Mouse (Mus musculus) hindbrain, embryonic 15.5 days (tissue): ENCODE data around the gene Vkorc1. TPM values are rescaled to one million over a fixed set of nuclear protein-coding genes. Genes with fewer than 3 reads are reported as not detected.
A peak's percentile ranks its signal among the peaks of the same experiment; 100 is the strongest.
"Not testable (repeated sequence)": the region's sequence is repeated elsewhere in the genome, so short reads cannot be mapped to it uniquely, and the experiment has no call there.

ENCODE experiments used
- ATAC-seq: fragments of 200-750 bp; cut with Nextera tagmentation; 2 replicates; pipeline ENCODE4 v1.8.0; 2017; ENCODE audit warnings: low read depth, moderate number of reproducible peaks, moderate TSS enrichment; ENCODE audit not compliant: low FRiP score
- H3K27ac ChIP-seq: fragments of 300-500 bp; sonication (generic); replicated peaks from 2 replicates; pipeline ENCODE4 v1.5.1; 2015; ENCODE audit warnings: mild to moderate bottlenecking, inconsistent platforms
- H3K27me3 ChIP-seq: fragments of 300-500 bp; sonication (generic); 2 replicates; pipeline ENCODE4 v1.6.1; 2015; ENCODE audit warnings: control low read depth, inconsistent platforms
- H3K36me3 ChIP-seq: fragments of 300-500 bp; sonication (generic); 2 replicates; pipeline ENCODE4 v1.6.1; 2015; ENCODE audit warnings: control low read depth, inconsistent platforms
- H3K4me1 ChIP-seq: fragments of 300-500 bp; sonication (generic); replicated peaks from 2 replicates; pipeline ENCODE4 v1.6.1; 2015; ENCODE audit warnings: control low read depth, inconsistent platforms
- H3K4me2 ChIP-seq: fragments of 300-500 bp; sonication (generic); 2 replicates; pipeline ENCODE4 v1.6.1; 2015; ENCODE audit warnings: moderate library complexity, mild to moderate bottlenecking, inconsistent platforms
- H3K4me3 ChIP-seq: fragments of 300-500 bp; sonication (generic); 2 replicates; pipeline ENCODE4 v1.5.1; 2015; ENCODE audit warnings: mild to moderate bottlenecking, inconsistent platforms
- H3K9ac ChIP-seq: fragments of 300-500 bp; sonication (generic); 2 replicates; pipeline ENCODE4 v1.6.1; 2015; ENCODE audit warnings: inconsistent platforms
- H3K9me3 ChIP-seq: fragments of 300-500 bp; sonication (generic); 2 replicates; pipeline ENCODE4 v1.6.1; 2016; ENCODE audit warnings: control low read depth, inconsistent platforms
- WGBS: fragments of 180-500 bp; shearing (Covaris S2); methylation state at CpG from one replicate; pipeline ENCODE4 v1.1.7; 2015; 5-methylcytosine and 5-hydroxymethylcytosine counted together
- polyA plus RNA-seq: library from polyadenylated mRNA; unstranded; fragments of >200 nt; fragmentation: Nextera tagmentation; extraction: Ambion mirVana; gene quantifications from 2 replicates; pipeline ENCODE4 v1.2.1, GENCODE M21; 2015

The Vkorc1 gene
- polyA plus RNA-seq, result 69.6 and 71.5 TPM in 2 replicates

GRCm38 (mm10) chr7:127895442-127895841 is at the start of gene Vkorc1, which contains the start of gene Gm21974:
Vkorc1 (minus strand) TSS chr7:127895617.
Gm21974 (minus strand) TSS chr7:127895454.
- Histone ChIP-seq H3K27me3 (no peaks in the 10 kb centered on the region), H3K9me3 (no peaks in the 10 kb centered on the region), H3K36me3 (peaks cover 10% of the 10 kb centered on the region), H3K9ac (peak within 1 kb of the TSS; percentile 68), H3K4me2 (peak within 1 kb of the TSS; percentile 87), H3K4me3 (peak within 1 kb of the TSS; percentile 82), H3K4me1 (peaks cover 11% of the 10 kb centered on the region), H3K27ac (peak within 1 kb of the TSS; percentile 83)
- peak; percentile 98 for ATAC-seq
- WGBS, result 0% methylated on average over 26 of the region's 26 CpGs

DNA sequence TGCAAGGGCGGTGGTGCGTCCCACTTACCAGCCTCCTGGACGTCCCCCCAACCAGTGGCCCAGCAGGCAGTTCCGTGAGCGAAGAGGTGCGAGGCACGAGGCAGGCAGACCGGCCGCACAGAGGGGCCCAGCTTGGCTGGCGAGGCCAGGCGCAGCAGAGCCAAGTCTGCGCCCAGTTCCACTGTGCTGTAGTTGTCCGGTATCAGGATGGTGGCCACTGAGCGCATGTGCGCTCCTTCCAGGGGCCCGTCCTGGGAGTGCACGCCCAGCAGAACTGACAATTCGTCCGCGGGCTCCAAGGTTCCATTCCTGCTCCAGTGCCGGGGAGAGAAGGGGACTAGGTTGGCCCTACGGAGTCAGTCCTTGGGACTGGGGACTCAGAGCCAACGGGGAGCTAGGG is 49.2 kb upstream of the Vkorc1 start:
- Histone ChIP-seq H3K9ac (no peak overlapping the region), H3K9me3 (no peaks in the 10 kb centered on the region), H3K4me2 (no peak overlapping the region), H3K27ac (no peak overlapping the region), H3K36me3 (no peaks in the 10 kb centered on the region), H3K4me1 (no peaks in the 10 kb centered on the region), H3K27me3 (peaks cover 24% of the 10 kb centered on the region; the same call in 1 of the 2 replicates), H3K4me3 (no peak overlapping the region)
- WGBS, result 11% methylated on average over 23 of the region's 23 CpGs
- ATAC-seq, result no peak

DNA sequence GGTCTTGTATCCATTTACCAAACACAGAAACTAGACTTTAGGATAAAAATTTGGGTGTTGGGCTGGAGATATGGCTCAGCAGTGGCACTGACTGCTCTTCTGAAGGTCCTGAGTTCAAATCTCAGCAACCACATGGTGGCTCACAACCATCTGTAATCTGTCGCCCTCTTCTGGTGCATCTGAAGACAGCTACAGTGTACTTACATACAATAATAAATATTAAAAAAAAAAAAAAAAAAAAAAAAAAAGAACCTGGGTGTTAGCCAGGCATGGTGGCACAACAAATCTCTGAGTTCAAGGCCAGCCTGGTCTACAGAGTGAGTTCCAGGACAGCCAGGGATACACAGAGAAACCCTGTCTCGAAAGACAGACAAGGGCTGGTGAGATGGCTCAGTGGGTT is 46.7 kb upstream of the Vkorc1 start:
- WGBS, result 48% methylated on average over 2 of the region's 2 CpGs
- not testable (repeated sequence) for H3K4me3 ChIP-seq, H3K4me1 ChIP-seq, H3K4me2 ChIP-seq, H3K9ac ChIP-seq, ATAC-seq, H3K9me3 ChIP-seq, H3K36me3 ChIP-seq, H3K27ac ChIP-seq
- H3K27me3 ChIP-seq, result peaks cover 24% of the 10 kb centered on the region; the same call in 1 of the 2 replicates

- Histone ChIP-seq H3K4me3 (peak overlapping the region; percentile 91), H3K4me1 (peaks cover 20% of the 10 kb centered on the region)
- 60% methylated on average over 18 of the region's 18 CpGs for WGBS
These were observed 40.9 kb upstream of the Vkorc1 start for GRCm38 (mm10) chr7:127936216-127936884.

DNA sequence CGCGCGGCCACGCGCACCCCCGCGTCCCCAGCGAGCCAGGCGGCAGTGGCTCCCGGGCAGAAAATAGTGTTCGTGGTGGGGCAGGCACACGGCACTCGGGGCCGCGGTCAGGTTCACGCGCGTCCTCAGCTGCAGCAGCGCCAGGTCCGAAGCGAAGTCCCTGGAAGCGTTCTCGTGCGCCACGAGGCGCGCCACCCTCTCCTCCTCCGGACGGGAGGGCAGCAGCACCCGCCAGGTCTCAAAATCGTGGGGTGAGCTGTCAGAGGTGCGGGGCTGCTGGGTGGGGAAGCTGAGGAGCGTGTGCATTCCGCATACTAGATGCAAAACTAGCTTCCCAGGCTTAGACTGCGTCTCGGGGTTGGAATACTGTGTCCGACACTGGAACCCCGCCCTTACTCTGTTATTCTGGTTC is 40.3 kb upstream of the Vkorc1 start:
- peak overlapping the region; percentile 78 for H3K4me2 ChIP-seq
- ATAC-seq, result peak; percentile 83
- no peaks in the 10 kb centered on the region for H3K9me3 ChIP-seq
- under 1% methylated on average over 38 of the region's 38 CpGs for WGBS
- peaks cover 2% of the 10 kb centered on the region; the same call in 1 of the 2 replicates for H3K27me3 ChIP-seq
- peak overlapping the region; percentile 91 for H3K4me3 ChIP-seq
- H3K36me3 ChIP-seq, result no peaks in the 10 kb centered on the region
- peak overlapping the region; percentile 91 for H3K27ac ChIP-seq
- peak overlapping the region; percentile 81 for H3K9ac ChIP-seq
- peaks cover 20% of the 10 kb centered on the region for H3K4me1 ChIP-seq

More at GRCm38 (mm10) chr7:127936216-127936884, 40.9 kb upstream of the Vkorc1 start:
- Histone ChIP-seq H3K36me3 (no peaks in the 10 kb centered on the region), H3K9ac (peak overlapping the region; percentile 81), H3K27ac (peak overlapping the region; percentile 91), H3K4me2 (peak overlapping the region; percentile 78), H3K27me3 (no peaks in the 10 kb centered on the region), H3K9me3 (no peaks in the 10 kb centered on the region)
- peak; percentile 9; the same call in 1 of the 2 replicates for ATAC-seq

GRCm38 (mm10) chr7:127935028-127935722 is 39.8 kb upstream of the Vkorc1 start:
- 6% methylated on average over 32 of the region's 32 CpGs for WGBS
- Histone ChIP-seq H3K27me3 (peaks cover 2% of the 10 kb centered on the region; the same call in 1 of the 2 replicates), H3K9me3 (no peaks in the 10 kb centered on the region), H3K9ac (peak overlapping the region; percentile 81), H3K4me2 (peak overlapping the region; percentile 78), H3K27ac (peak overlapping the region; percentile 91), H3K4me3 (peak overlapping the region; percentile 91), H3K36me3 (no peaks in the 10 kb centered on the region), H3K4me1 (peaks cover 20% of the 10 kb centered on the region)
- peak; percentile 96 for ATAC-seq

DNA sequence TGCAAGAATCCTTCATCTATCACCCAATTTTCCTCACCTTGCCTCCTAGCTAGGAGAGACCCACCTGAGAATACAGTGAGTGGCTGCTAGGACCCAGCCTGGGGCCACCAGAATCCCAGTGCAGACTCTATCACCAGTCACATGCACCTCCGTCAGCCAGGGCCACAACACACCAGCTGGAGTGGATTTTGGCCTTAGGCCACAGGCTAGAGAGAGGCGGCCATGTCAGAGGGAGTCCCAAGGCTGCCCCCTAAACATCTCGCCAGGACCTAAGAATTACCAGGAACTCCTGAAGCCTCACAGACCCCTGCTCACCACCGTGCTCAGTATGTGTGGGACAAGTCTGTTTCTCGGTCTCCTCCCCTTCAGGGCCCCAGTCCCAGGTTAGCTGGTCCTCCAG is 38.7 kb upstream of the Vkorc1 start:
- Histone ChIP-seq H3K4me2 (no peak overlapping the region), H3K4me3 (no peak overlapping the region), H3K27ac (no peak overlapping the region), H3K36me3 (no peaks in the 10 kb centered on the region), H3K27me3 (peaks cover 10% of the 10 kb centered on the region; the same call in 1 of the 2 replicates), H3K9me3 (no peaks in the 10 kb centered on the region), H3K4me1 (peaks cover 20% of the 10 kb centered on the region), H3K9ac (no peak overlapping the region)
- whole genome bisulfite sequencing, result 89% methylated on average over 5 of the region's 5 CpGs
- ATAC-seq, result no peak

GRCm38 (mm10) chr7:127932273-127933031 is 37.0 kb upstream of the Vkorc1 start:
- WGBS, result 20% methylated on average over 13 of the region's 13 CpGs
- Histone ChIP-seq H3K36me3 (no peaks in the 10 kb centered on the region), H3K27ac (no peak overlapping the region), H3K9me3 (no peaks in the 10 kb centered on the region), H3K27me3 (peaks cover 15% of the 10 kb centered on the region), H3K9ac (no peak overlapping the region), H3K4me1 (peaks cover 20% of the 10 kb centered on the region), H3K4me2 (no peak overlapping the region), H3K4me3 (no peak overlapping the region)
- ATAC-seq, result no peak

GRCm38 (mm10) chr7:127931351-127932135 is 36.1 kb upstream of the Vkorc1 start:
- WGBS, result 42% methylated on average over 13 of the region's 13 CpGs
- ATAC-seq, result no peak
- no peak overlapping the region for H3K4me3 ChIP-seq
- no peak overlapping the region for H3K4me2 ChIP-seq
- no peaks in the 10 kb centered on the region for H3K9me3 ChIP-seq
- no peak overlapping the region for H3K9ac ChIP-seq
- H3K27ac ChIP-seq, result no peak overlapping the region
- peaks cover 15% of the 10 kb centered on the region for H3K27me3 ChIP-seq
- H3K4me1 ChIP-seq, result peaks cover 19% of the 10 kb centered on the region
- H3K36me3 ChIP-seq, result no peaks in the 10 kb centered on the region

GRCm38 (mm10) chr7:127930636-127931035 is 35.2 kb upstream of the Vkorc1 start:
- whole genome bisulfite sequencing, result 75% methylated on average over 5 of the region's 5 CpGs
- Histone ChIP-seq H3K27ac (no peak overlapping the region), H3K36me3 (peaks cover 2% of the 10 kb centered on the region; the same call in 1 of the 2 replicates), H3K4me1 (peaks cover 13% of the 10 kb centered on the region), H3K9ac (no peak overlapping the region), H3K27me3 (peaks cover 15% of the 10 kb centered on the region), H3K4me2 (no peak overlapping the region), H3K4me3 (no peak overlapping the region), H3K9me3 (no peaks in the 10 kb centered on the region)
- no peak for ATAC-seq

GRCm38 (mm10) chr7:127929923-127930322 is 34.5 kb upstream of the Vkorc1 start, which contains the start of gene Prss8:
Prss8 (minus strand) TSS chr7:127930104.
- no peak within 1 kb of the TSS for H3K27ac ChIP-seq
- peaks cover 7% of the 10 kb centered on the region for H3K36me3 ChIP-seq
- no peak within 1 kb of the TSS for H3K9ac ChIP-seq
- H3K27me3 ChIP-seq, result peaks cover 15% of the 10 kb centered on the region
- H3K9me3 ChIP-seq, result no peaks in the 10 kb centered on the region
- H3K4me3 ChIP-seq, result no peak within 1 kb of the TSS
- H3K4me1 ChIP-seq, result peaks cover 11% of the 10 kb centered on the region
- H3K4me2 ChIP-seq, result no peak within 1 kb of the TSS
- ATAC-seq, result no peak
- WGBS, result 7% methylated on average over 6 of the region's 6 CpGs
